Mouse (Mus musculus) MEL (cell line): ENCODE measurements around the gene Nudt8. TPM values are rescaled to one million over a fixed set of nuclear protein-coding genes. Genes with fewer than 3 reads are reported as not detected.

ENCODE experiments used
- DNase-seq: peaks from one replicate; pipeline ENCODE4 v3.0.0; 2011; ENCODE audit warnings: low read depth, low spot score
- H3K27ac ChIP-seq: 2 replicates; pipeline ENCODE4 v1.5.1; 2012; ENCODE audit warnings: low read depth, mild to moderate bottlenecking, control low read depth, low read length, moderate library complexity; ENCODE audit not compliant: control insufficient read depth
- H3K27me3 ChIP-seq, 2 experiments: fragments of 150-350 bp in 1 of 2; sonication (generic) in 1 of 2; 2 replicates each; pipeline ENCODE4 v1.6.1; 2012; ENCODE audit warnings: low read length in 2 of 2, mild to moderate bottlenecking in 2 of 2, improper control_type of control experiment in 1 of 2, moderate library complexity in 1 of 2; ENCODE audit not compliant: insufficient read depth in 2 of 2, control insufficient read depth in 1 of 2
- H3K36me3 ChIP-seq, 2 experiments: 2 replicates each; pipeline ENCODE4 v1.6.1; 2012 to 2014; ENCODE audit warnings: low read length in 2 of 2, improper control_type of control experiment in 1 of 2, inconsistent platforms in 1 of 2, mild to moderate bottlenecking in 1 of 2; ENCODE audit not compliant: insufficient read depth in 2 of 2, control insufficient read depth in 1 of 2
- H3K4me1 ChIP-seq, 2 experiments: fragments of 150-350 bp in 1 of 2; sonication (generic) in 1 of 2; 2 replicates each; pipeline ENCODE4 v1.6.1; 2012; ENCODE audit warnings: low read length in 2 of 2, improper control_type of control experiment in 1 of 2, mild to moderate bottlenecking in 1 of 2; ENCODE audit not compliant: insufficient read depth in 2 of 2, control insufficient read depth in 1 of 2
- H3K4me3 ChIP-seq, 2 experiments: fragments of 150-350 bp in 1 of 2; sonication (generic) in 1 of 2; 2 replicates each; pipeline ENCODE4 v1.5.1; 2012; ENCODE audit warnings: low read depth in 2 of 2, low read length in 2 of 2, mild to moderate bottlenecking in 2 of 2, moderate library complexity in 2 of 2, control low read depth in 1 of 2, improper control_type of control experiment in 1 of 2; ENCODE audit not compliant: control insufficient read depth in 1 of 2, insufficient read depth in 1 of 2
- H3K79me2 ChIP-seq: 2 replicates; pipeline ENCODE4 v1.6.1; 2012; ENCODE audit warnings: mild to moderate bottlenecking, low read length, moderate library complexity; ENCODE audit not compliant: control insufficient read depth, poor library complexity, insufficient read depth
- H3K9ac ChIP-seq: 2 replicates; pipeline ENCODE4 v1.6.1; 2012; ENCODE audit warnings: low read depth, mild to moderate bottlenecking, control low read depth, low read length, moderate library complexity; ENCODE audit not compliant: control insufficient read depth, poor library complexity, severe bottlenecking
- H3K9me3 ChIP-seq: fragments of 150-350 bp; sonication (generic); replicated peaks from 2 replicates; pipeline ENCODE4 v1.6.1; 2012; ENCODE audit warnings: mild to moderate bottlenecking, low read length, improper control_type of control experiment, moderate library complexity; ENCODE audit not compliant: insufficient read depth
- BHLHE40 ChIP-seq: IDR thresholded peaks from 2 replicates; pipeline ENCODE4 v1.6.1; 2012; ENCODE audit warnings: low read depth, mild to moderate bottlenecking, inconsistent platforms, low read length, improper control_type of control experiment, borderline replicate concordance
- E2F4 ChIP-seq: IDR thresholded peaks from 2 replicates; pipeline ENCODE4 v1.6.1; 2011; ENCODE audit warnings: low read depth, low read length, improper control_type of control experiment, borderline replicate concordance
- ELF1 ChIP-seq: IDR thresholded peaks from 2 replicates; pipeline ENCODE4 v1.6.1; 2014; ENCODE audit warnings: low read depth, mild to moderate bottlenecking, inconsistent platforms, low read length, improper control_type of control experiment, moderate library complexity
- EP300 ChIP-seq, 2 experiments: IDR thresholded peaks; 2 replicates each; pipeline ENCODE4 v1.6.1; 2011; ENCODE audit warnings: improper control_type of control experiment in 2 of 2, low read length in 2 of 2, low read depth in 1 of 2, mild to moderate bottlenecking in 1 of 2
- GATA1 ChIP-seq: IDR thresholded peaks from 2 replicates; pipeline ENCODE4 v1.6.1; 2011; ENCODE audit warnings: low read depth, low read length, improper control_type of control experiment
- HCFC1 ChIP-seq: IDR thresholded peaks from 2 replicates; pipeline ENCODE4 v1.6.1; 2012; ENCODE audit warnings: low read depth, mild to moderate bottlenecking, inconsistent platforms, low read length, improper control_type of control experiment, moderate library complexity
- MAFK ChIP-seq: IDR thresholded peaks from 2 replicates; pipeline ENCODE4 v1.6.1; 2011; ENCODE audit warnings: low read depth, mild to moderate bottlenecking, low read length, improper control_type of control experiment, borderline replicate concordance
- MAX ChIP-seq: IDR thresholded peaks from 2 replicates; pipeline ENCODE4 v1.6.1; 2011; ENCODE audit warnings: low read length, improper control_type of control experiment
- MEF2A ChIP-seq: IDR thresholded peaks from 2 replicates; pipeline ENCODE4 v1.6.1; 2014; ENCODE audit warnings: low read depth, mild to moderate bottlenecking, inconsistent platforms, low read length, improper control_type of control experiment; ENCODE audit not compliant: poor library complexity, insufficient replicate concordance, severe bottlenecking; ENCODE audit errors: extremely low read depth
- MYB ChIP-seq: IDR thresholded peaks from 2 replicates; pipeline ENCODE4 v1.6.1; 2011; ENCODE audit warnings: mild to moderate bottlenecking, low read depth, low read length, improper control_type of control experiment
- MYC ChIP-seq: IDR thresholded peaks from 2 replicates; pipeline ENCODE4 v1.6.1; 2011; ENCODE audit warnings: low read depth, mild to moderate bottlenecking, low read length, improper control_type of control experiment, moderate library complexity
- POLR2AphosphoS5 ChIP-seq: IDR thresholded peaks from 2 replicates; pipeline ENCODE4 v1.6.1; 2012; ENCODE audit warnings: low read depth, borderline replicate concordance, mild to moderate bottlenecking, inconsistent platforms, low read length, moderate library complexity, mixed read lengths
- RAD21 ChIP-seq: IDR thresholded peaks from 2 replicates; pipeline ENCODE4 v1.6.1; 2011; ENCODE audit warnings: mild to moderate bottlenecking, low read depth, low read length, improper control_type of control experiment
- RCOR1 ChIP-seq: IDR thresholded peaks from 2 replicates; pipeline ENCODE4 v1.6.1; 2012; ENCODE audit warnings: low read depth, mild to moderate bottlenecking, inconsistent platforms, low read length, improper control_type of control experiment
- SMC3 ChIP-seq: IDR thresholded peaks from 2 replicates; pipeline ENCODE4 v1.6.1; 2011; ENCODE audit warnings: low read depth, low read length, improper control_type of control experiment
- TAL1 ChIP-seq: IDR thresholded peaks from 2 replicates; pipeline ENCODE4 v1.6.1; 2012; ENCODE audit warnings: mild to moderate bottlenecking, inconsistent platforms, low read length, moderate library complexity, mixed read lengths
- TBP ChIP-seq: IDR thresholded peaks from 2 replicates; pipeline ENCODE4 v1.8.0; 2011; ENCODE audit warnings: low read depth, low read length, improper control_type of control experiment
- TCF12 ChIP-seq: IDR thresholded peaks from 2 replicates; pipeline ENCODE4 v1.6.1; 2014; ENCODE audit warnings: low read depth, mild to moderate bottlenecking, inconsistent platforms, low read length, improper control_type of control experiment, moderate library complexity
- USF1 ChIP-seq: IDR thresholded peaks from 2 replicates; pipeline ENCODE4 v1.6.1; 2014; ENCODE audit warnings: low read depth, mild to moderate bottlenecking, inconsistent platforms, low read length, improper control_type of control experiment, moderate library complexity
- USF2 ChIP-seq, 2 experiments: IDR thresholded peaks; 2 replicates each; pipeline ENCODE4 v1.6.1; 2011 to 2012; ENCODE audit warnings: improper control_type of control experiment in 2 of 2, low read length in 2 of 2, borderline replicate concordance in 1 of 2, inconsistent platforms in 1 of 2, low read depth in 1 of 2, mild to moderate bottlenecking in 1 of 2; ENCODE audit not compliant: insufficient read depth in 1 of 2
- ZNF384 ChIP-seq: IDR thresholded peaks from 2 replicates; pipeline ENCODE4 v1.6.1; 2012; ENCODE audit warnings: low read depth, mild to moderate bottlenecking, inconsistent platforms, low read length, improper control_type of control experiment
- polyA plus RNA-seq, 2 experiments: library from polyadenylated mRNA; stranded (reverse) in 1 of 2; unstranded in 1 of 2; fragments of >175 nt in 1 of 2; fragments of >200 nt in 1 of 2; gene quantifications; 2 replicates each; pipeline versions ENCODE4 v1.2.1 to v1.2.4; 2012; ENCODE audit warnings: low replicate concordance in 2 of 2, low read depth in 1 of 2; ENCODE audit not compliant: insufficient read length in 2 of 2, insufficient read depth in 1 of 2, missing spikeins in 1 of 2
- total RNA-seq: library from RNA; depleted of rRNA; stranded (reverse); fragments of 300-350 nt; gene quantifications from 2 replicates; pipeline ENCODE4 v1.2.3, GENCODE M21; 2012

The Nudt8 gene
- total and polyA plus RNA-seq, 3 experiments: 58.1 to 71.5 TPM; not detected in 1

GRCm38 (mm10) chr19:3980917-3981316, 19.5 kb upstream of the Nudt8 start:
- H3K9me3 ChIP-seq: no peaks in the 10 kb centered on the region
- H3K79me2 ChIP-seq: no peaks in the 10 kb centered on the region
- H3K36me3 ChIP-seq: no peaks in the 10 kb centered on the region
- DNase-seq: no peak
- H3K27ac ChIP-seq: no peak overlapping the region
- no peaks in the 10 kb centered on the region; a peak in 1 of 4 replicates for H3K27me3 ChIP-seq
- no peak overlapping the region for H3K9ac ChIP-seq
- H3K4me3 ChIP-seq: no peak overlapping the region
- H3K4me1 ChIP-seq: no peaks in the 10 kb centered on the region
- TF ChIP-seq GATA1 (no peak), RAD21 (no peak), MAX (no peak), ELF1 (no peak), MAFK (no peak), E2F4 (no peak), POLR2AphosphoS5 (no peak), MYC (no peak), RCOR1 (no peak), TBP (no peak), USF1 (no peak), MYB (no peak), MEF2A (no peak)

GRCm38 (mm10) chr19:3983527-3984200, 16.7 kb upstream of the Nudt8 start:
- DNase-seq: no peak
- H3K4me1 ChIP-seq: peaks cover 0 to 8% of the 10 kb centered on the region in 2 experiments; a peak in 2 of 4 replicates
- no peak for TF ChIP-seq TCF12
- no peak for TF ChIP-seq TAL1
- TF ChIP-seq ZNF384: no peak
- TF ChIP-seq HCFC1: no peak
- TF ChIP-seq MAX: no peak
- no peak for TF ChIP-seq MYC
- TF ChIP-seq TBP: no peak
- no peak for TF ChIP-seq BHLHE40
- TF ChIP-seq GATA1: no peak
- TF ChIP-seq MYB: no peak
- TF ChIP-seq USF1: no peak
- no peak for TF ChIP-seq EP300 (IDR thresholded peaks at IDR 0.05; ENCODE audit: low read depth in 1 of 2, low read length in 2 of 2)
- TF ChIP-seq SMC3: no peak
- no peak for TF ChIP-seq E2F4
- no peak for TF ChIP-seq USF2 (IDR thresholded peaks at IDR 0.05; ENCODE audit: borderline replicate concordance in 1 of 2, insufficient read depth in 1 of 2, low read depth in 1 of 2, low read length in 2 of 2)

More at GRCm38 (mm10) chr19:3983527-3984200, 16.7 kb upstream of the Nudt8 start:
- Histone ChIP-seq H3K9me3 (no peaks in the 10 kb centered on the region), H3K27ac (no peak overlapping the region), H3K27me3 (no peaks in the 10 kb centered on the region; a peak in 1 of 4 replicates), H3K9ac (no peak overlapping the region), H3K36me3 (no peaks in the 10 kb centered on the region; a peak in 1 of 4 replicates), H3K4me3 (no peak overlapping the region), H3K79me2 (no peaks in the 10 kb centered on the region)
